Mouse (Mus musculus) cerebellum, postnatal 25 days (tissue): Measurements from ENCODE around the gene Adamts14.

Experiments used
- DNase-seq, 2 experiments: peaks; one replicate each; pipeline ENCODE4 v3.0.0; 2021; ENCODE audit warnings: mixed read lengths in 2 of 2

Adamts14 gene

GRCm38 (mm10) chr10:61273081-61273843, at the start of gene Adamts14:
Gene Adamts14, minus strand, starts transcription at chr10:61273438.
- peak; percentile 36 to 42 for DNase-seq

- no peak for DNase-seq
Observed at GRCm38 (mm10) chr10:61318527-61318926, 45.3 kb upstream of the Adamts14 start.

- DNase-seq, result no peak
Observed at GRCm38 (mm10) chr10:61315324-61315880, 42.2 kb upstream of the Adamts14 start.

GRCm38 (mm10) chr10:61313750-61314149, 40.5 kb upstream of the Adamts14 start:
- DNase-seq, result no peak

- DNase-seq, result no peak
Observed at GRCm38 (mm10) chr10:61312754-61313153, 39.5 kb upstream of the Adamts14 start.

GRCm38 (mm10) chr10:61312159-61312558, 38.9 kb upstream of the Adamts14 start:
- no peak for DNase-seq

- DNase-seq, result no peak
Observed at GRCm38 (mm10) chr10:61308706-61309320, 35.6 kb upstream of the Adamts14 start.

GRCm38 (mm10) chr10:61305928-61306590, 32.8 kb upstream of the Adamts14 start:
- no peak for DNase-seq

- peak; percentile 57 to 68 for DNase-seq
Observed at GRCm38 (mm10) chr10:61304046-61304445, 30.8 kb upstream of the Adamts14 start.

- no peak for DNase-seq
Observed at GRCm38 (mm10) chr10:61300996-61301395, 27.8 kb upstream of the Adamts14 start.

- no peak for DNase-seq
Observed at GRCm38 (mm10) chr10:61297477-61297876, 24.2 kb upstream of the Adamts14 start, which contains the start of gene Prf1. Gene Prf1, plus strand, starts transcription at chr10:61297833.

GRCm38 (mm10) chr10:61296713-61297445, 23.6 kb upstream of the Adamts14 start:
- no peak for DNase-seq

- no peak for DNase-seq
Observed at GRCm38 (mm10) chr10:61294242-61294641, 21.0 kb upstream of the Adamts14 start.

- DNase-seq, result no peak
Observed at GRCm38 (mm10) chr10:61290479-61290878, 17.2 kb upstream of the Adamts14 start.

- DNase-seq, result no peak
Observed at GRCm38 (mm10) chr10:61290016-61290415, 16.8 kb upstream of the Adamts14 start.

GRCm38 (mm10) chr10:61286246-61286645, 13.0 kb upstream of the Adamts14 start:
- DNase-seq, result no peak

- peak; percentile 46 to 57 for DNase-seq
Observed at GRCm38 (mm10) chr10:61285271-61285670, 12.0 kb upstream of the Adamts14 start.

GRCm38 (mm10) chr10:61284309-61284708, 11.1 kb upstream of the Adamts14 start:
- no peak for DNase-seq

GRCm38 (mm10) chr10:61281115-61281514, 7.9 kb upstream of the Adamts14 start:
- DNase-seq, result no peak

GRCm38 (mm10) chr10:61277918-61278674, 4.9 kb upstream of the Adamts14 start:
- DNase-seq, result peak in 1 of 2 experiments; percentile 22

- DNase-seq, result no peak
Observed at GRCm38 (mm10) chr10:61277051-61277450, 3.8 kb upstream of the Adamts14 start.

- DNase-seq, result peak; percentile 51 to 59
Observed at GRCm38 (mm10) chr10:61275669-61276110, 2.5 kb upstream of the Adamts14 start.
